Mouse (Mus musculus): ENCODE data around the gene Abhd15. TPM values are rescaled to one million over a fixed set of nuclear protein-coding genes. Genes with fewer than 3 reads are reported as not detected.
A peak's percentile ranks its signal among the peaks of the same experiment; 100 is the strongest.

Abhd15 gene
- total RNA-seq (2021) = under 1 TPM; 0.50 to 0.54 TPM

- peak; percentile 74 for DNase-seq
- intact Hi-C loops (cut with DNase I) = no loop called here
These were observed at the start of gene Abhd15 for GRCm38 (mm10) chr11:77514832-77515636. Abhd15 (plus strand) TSS chr11:77515121.

DNA sequence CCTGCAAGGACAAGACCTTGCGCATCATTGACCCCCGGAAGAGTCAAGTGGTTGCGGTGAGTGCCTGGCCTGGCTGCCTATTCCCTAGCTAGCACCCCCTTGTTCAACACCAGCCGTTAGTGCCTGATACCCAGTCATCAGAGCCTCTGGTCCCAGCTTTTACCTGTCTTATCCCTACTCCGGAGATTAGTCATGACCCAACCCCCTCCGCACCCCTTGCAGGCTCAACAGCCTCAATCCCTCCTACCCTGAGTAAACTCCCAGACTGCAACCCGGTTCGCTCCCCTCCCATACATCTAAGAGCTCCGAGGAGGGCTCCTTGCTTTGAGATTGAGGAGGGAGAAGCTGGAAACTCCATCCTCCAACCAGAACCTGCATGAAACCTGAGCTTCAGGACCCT, 48.4 kb upstream of the Abhd15 start:
- DNase-seq = no peak
- intact Hi-C loops (cut with DNase I) = loop anchor here (10.0 kb wide), 1 partner anchor 132 kb away; no protein-coding TSS in a partner anchor

DNA sequence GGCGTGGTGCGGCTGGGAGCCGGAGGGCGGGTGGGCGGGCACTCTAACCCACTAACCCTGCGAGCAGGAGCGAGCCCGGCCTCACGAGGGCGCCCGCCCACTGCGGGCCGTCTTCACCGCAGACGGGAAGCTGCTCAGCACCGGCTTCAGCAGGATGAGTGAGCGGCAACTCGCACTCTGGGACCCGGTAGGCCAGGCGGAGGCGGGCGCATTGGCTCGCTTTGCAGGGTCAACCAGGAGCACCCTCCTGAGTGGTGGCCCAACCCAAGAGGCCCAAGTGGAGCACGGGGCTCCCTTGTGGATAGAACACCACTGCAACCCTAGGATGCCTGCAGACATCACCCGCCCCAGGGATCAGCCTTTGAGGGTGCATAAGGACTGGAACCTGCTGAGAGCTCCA, 47.8 kb upstream of the Abhd15 start:
- DNase-seq = peak; percentile 59
- intact Hi-C loops (cut with DNase I) = loop anchor here (10.0 kb wide), 1 partner anchor 132 kb away; no protein-coding TSS in a partner anchor

DNA sequence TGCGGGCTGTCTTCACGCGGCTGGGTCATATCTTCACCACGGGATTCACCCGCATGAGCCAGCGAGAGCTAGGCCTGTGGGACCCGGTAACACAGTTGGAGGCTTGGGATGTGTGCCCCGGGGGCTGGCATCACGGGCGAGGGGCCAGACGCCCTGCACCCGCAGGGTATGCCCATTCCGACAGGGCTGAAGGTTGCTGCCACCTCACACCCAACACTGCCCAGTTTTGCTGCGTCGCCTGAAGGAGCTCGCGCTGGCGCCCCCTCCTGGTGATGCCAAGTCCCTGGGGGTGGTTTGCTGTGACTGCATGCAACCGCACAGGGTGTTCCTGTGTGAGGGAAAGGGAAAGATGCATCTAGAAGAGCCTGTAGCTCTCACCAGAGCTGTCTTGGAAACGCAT, 47.1 kb upstream of the Abhd15 start:
- intact Hi-C loops (cut with DNase I) = loop anchor here (10.0 kb wide), 1 partner anchor 133 kb away; no protein-coding TSS in a partner anchor
- DNase-seq = peak; percentile 75

DNA sequence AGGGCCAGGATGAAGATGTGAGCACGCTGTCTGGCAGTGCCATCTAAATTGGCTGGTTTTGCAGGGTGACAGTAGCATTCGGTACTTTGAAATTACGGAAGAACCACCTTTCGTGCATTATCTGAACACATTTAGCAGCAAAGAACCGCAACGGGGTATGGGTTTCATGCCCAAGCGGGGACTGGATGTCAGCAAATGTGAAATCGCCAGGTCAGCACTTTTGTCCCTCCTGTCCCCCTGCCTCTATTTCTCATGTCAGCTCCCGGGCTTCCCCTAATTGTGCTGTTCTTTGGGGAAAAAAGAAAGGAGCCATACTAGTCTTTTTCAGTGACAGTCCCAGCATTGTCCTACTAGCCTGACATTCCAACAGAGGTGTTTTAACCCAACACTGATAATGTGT, 46.5 kb upstream of the Abhd15 start:
- intact Hi-C loops (cut with DNase I) = loop anchor here (10.0 kb wide), 1 partner anchor 134 kb away; no protein-coding TSS in a partner anchor
- DNase-seq = no peak

GRCm38 (mm10) chr11:77471407-77471806, 43.5 kb upstream of the Abhd15 start:
- intact Hi-C loops (cut with DNase I) = no loop called here
- DNase-seq = no peak

- no peak for DNase-seq
- intact Hi-C loops (cut with DNase I) = no loop called here
These were observed 42.1 kb upstream of the Abhd15 start for GRCm38 (mm10) chr11:77472775-77473174.

GRCm38 (mm10) chr11:77476216-77476615, 38.7 kb upstream of the Abhd15 start:
- intact Hi-C loops (cut with DNase I) = no loop called here
- DNase-seq = no peak

DNA sequence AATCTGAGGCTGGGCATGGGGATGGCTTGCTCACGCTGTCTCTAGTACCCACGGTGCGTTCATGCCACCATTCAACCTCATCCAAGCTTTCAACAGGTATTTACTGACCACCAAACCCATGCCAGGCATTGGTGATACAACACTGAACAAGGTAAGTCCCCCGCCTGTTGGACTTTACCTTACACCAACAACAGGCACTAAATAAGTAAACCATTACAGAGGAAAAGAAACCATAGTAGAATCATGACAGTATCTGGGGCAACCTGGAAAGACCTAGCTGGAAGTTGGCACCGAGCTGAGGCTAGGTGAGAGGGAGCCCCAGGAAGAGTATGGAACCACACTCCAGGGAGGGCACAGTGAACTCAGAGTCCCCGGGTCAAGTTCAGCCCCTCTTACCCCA, 38.0 kb upstream of the Abhd15 start:
- no peak for DNase-seq
- intact Hi-C loops (cut with DNase I) = no loop called here

DNA sequence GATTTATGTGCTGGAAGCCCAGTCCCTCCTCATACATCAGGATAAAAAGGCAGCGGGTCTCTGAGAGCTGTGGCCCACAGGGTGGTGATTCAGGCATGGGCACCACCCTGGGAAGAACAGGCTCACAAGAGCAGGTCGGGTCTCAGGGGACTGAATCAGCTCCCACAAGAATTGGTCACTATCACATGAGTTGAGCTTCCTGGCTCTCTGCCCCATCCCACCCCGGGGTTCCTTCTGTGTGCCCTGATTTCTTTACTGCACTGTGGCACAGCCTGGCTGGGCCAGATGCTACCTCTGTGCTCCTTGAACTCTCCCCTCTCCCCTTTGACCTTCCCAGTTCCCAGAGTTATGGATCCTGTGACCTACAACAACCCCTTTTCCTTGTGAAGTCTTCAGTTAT, 31.9 kb upstream of the Abhd15 start:
- DNase-seq = no peak
- intact Hi-C loops (cut with DNase I) = loop anchor here (10.0 kb wide), 1 partner anchor 378 kb away; no protein-coding TSS in a partner anchor

DNA sequence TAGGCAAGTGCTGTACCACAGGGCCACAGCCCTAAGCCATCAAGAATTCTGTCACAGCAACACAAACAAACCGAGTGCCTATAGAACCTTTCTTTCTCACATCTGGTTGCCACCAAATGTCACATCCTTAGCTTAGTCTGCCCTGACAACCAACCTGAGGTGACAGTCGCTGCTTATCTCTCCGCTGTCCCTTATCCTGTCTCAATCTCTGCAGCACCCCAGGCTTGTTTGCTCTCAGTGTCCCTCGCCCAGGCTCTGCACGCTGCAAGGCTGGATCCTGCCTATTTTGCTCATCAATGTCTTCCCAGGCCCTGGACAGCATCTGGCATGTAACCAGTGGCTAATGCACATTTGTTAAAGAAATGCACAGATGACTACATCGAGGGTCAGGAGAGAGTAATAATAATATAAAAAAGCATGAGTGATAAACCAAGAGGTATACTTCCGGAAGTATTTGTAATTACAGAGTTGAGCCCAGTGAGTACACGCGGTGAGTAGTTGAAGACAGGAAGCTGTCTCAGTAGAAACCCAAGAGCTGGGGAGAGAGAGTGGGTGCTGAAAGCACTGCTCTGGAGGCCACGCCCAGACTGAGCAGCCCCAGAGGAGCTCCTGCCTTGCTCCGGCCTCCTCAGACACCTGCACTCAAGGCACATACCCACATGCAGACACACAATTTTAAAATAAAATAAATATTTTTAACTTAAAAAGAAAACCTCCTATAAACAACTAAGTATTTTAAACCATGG, 31.2 kb upstream of the Abhd15 start:
- intact Hi-C loops (cut with DNase I) = loop anchor here (10.0 kb wide), 1 partner anchor 379 kb away; no protein-coding TSS in a partner anchor
- DNase-seq = no peak

DNA sequence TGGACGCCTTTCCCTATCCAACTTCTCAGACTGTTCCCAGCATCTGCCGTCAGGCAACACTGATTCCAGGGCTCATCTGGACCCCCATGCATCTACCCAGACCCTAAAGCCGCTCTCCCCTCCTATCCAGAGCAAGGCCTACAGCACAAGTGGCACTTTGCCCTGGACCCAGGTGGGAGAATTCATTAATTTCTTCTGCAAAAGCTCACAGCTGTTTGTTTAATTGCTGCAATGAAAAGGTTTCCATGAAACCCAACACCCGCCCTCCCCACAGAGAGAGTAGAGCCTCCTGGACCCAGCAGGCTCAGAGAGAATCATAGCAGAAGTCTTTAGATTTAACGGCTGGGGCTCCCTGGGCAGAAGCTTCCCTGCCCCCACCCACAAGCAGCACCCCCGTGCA, 29.7 kb upstream of the Abhd15 start:
- intact Hi-C loops (cut with DNase I) = loop anchor here (10.0 kb wide), 1 partner anchor 380 kb away; no protein-coding TSS in a partner anchor
- DNase-seq = peak; percentile 65

- intact Hi-C loops (cut with DNase I) = loop anchor here (10.0 kb wide), 1 partner anchor 382 kb away; no protein-coding TSS in a partner anchor
- peak; percentile 84 for DNase-seq
These were observed 28.1 kb upstream of the Abhd15 start for GRCm38 (mm10) chr11:77486798-77487197.

GRCm38 (mm10) chr11:77488771-77489581, 25.9 kb upstream of the Abhd15 start:
- intact Hi-C loops (cut with DNase I) = loop anchor here (10.0 kb wide), 1 partner anchor 384 kb away; no protein-coding TSS in a partner anchor
- DNase-seq = no peak

DNA sequence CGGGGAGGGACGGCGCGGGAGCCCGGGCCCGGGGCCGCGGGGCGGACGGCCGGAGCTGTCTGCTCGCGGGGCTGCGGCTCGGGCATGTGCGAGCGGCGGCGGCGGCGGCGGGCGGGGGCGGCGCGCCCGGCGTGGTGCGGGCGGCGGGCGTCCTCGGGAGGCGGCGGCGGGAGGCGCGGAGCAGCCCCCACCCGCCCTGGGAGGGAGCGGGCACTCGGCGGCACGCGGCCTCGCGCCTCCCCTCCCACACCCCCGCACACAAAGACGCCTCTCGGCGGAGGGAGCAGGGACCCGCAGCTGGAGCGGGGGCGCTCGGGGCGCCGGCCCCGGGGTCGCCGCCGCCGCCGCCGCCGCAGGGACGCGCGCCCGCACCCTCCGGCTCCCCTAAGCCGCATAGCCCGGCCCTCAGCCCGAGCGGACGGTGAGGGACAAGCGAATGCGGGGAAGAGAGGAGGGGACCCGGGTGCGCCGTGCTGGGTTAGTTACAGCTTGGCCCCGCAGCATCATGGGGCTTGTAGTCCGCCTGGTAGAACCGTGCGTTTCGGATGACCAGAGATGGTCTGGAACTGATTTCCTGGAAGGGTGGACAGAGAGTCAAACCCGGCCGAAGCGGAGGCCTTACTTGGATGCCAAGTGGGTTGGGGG, 25.2 kb upstream of the Abhd15 start, which contains the start of gene Ankrd13b:
Gene Ankrd13b (minus strand): TSS at position 88 of the 645 bp plus-strand sequence.
- DNase-seq = peak; percentile 86
- intact Hi-C loops (cut with DNase I) = loop anchor here (10.0 kb wide), 1 partner anchor 385 kb away; no protein-coding TSS in a partner anchor

GRCm38 (mm10) chr11:77490451-77490850, 24.5 kb upstream of the Abhd15 start:
- intact Hi-C loops (cut with DNase I) = no loop called here
- no peak for DNase-seq

- DNase-seq = peak; percentile 97
- intact Hi-C loops (cut with DNase I) = no loop called here
These were observed 23.8 kb upstream of the Abhd15 start for GRCm38 (mm10) chr11:77491123-77491501.

DNA sequence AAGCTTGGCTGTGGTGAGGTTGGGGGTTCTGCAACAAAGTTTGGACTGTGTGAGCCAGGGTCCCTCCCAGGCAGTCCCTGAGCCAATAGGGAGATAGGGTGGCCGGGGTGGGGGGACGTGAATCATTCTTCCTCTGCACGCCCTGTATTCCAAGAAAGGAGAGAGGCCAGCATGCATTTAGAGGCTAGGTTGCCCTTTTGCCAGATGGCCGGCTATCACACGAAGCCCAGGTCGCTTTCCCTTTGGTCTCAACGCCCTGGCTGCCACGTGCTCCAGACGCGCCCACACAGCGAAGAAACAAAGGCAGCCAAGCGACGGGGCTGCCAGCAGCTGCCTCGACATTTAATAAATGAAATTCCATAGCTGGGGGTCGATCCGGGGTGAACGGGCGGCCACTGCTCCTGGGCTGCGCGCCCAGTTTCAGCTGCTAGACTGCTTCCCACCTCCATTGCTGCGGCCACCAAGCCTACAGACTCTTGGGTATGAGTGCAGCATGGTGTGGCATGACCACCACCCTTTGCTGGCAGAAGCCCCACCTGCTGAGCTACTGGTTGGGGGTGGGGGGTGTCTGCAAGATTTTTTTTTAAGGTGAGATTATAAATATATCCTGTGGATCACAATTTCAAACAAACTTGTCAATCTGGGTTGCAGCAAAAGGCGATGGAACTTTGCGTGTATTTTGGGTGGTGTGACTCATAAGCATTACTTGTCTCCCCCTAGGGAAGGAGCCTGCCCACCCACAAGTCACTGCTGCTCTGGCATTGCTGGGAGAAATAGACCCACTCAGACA, 23.2 kb upstream of the Abhd15 start:
- DNase-seq = peak; percentile 70
- intact Hi-C loops (cut with DNase I) = no loop called here

DNA sequence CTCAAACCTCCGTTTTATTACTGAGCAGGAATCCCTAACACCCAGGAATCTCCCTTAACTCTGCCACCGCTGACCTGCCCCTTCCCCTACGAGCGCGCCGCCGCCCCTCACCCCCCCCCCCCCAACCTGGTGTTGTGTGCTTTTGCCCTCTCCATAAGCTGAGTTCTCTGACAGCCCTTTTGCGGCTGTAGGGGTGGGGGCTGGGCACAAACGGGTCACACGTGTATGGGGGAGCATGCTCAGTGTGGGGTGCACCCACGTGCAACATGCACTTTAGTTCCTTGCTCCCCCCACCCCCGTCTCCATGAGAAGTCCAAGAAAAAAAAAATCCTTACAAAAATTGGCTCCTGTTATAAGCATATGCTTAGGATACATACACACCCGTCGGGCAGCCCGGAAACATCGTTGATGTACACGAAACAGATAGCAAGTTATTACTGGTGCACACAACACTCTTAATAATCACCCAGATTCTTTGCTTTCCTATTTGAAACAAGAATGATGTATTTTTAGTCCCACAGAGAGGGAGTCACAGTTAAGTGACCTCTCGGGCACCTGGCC, 22.5 kb upstream of the Abhd15 start:
- intact Hi-C loops (cut with DNase I) = no loop called here
- peak; percentile 43 for DNase-seq

Measured in left cerebral cortex, postnatal 4 days (tissue).